Mouse (Mus musculus): ENCODE measurements around the gene Top1. TPM values are rescaled to one million over a fixed set of nuclear protein-coding genes. Genes with fewer than 3 reads are reported as not detected.

Top1 gene
- 58.9 and 67.6 TPM in 2 replicates for polyA plus RNA-seq (2014; fragmentation: Nextera tagmentation; extraction: Ambion mirVana)

- Histone ChIP-seq H3K36me3 (replicated peaks; ENCODE audit: control insufficient read depth, insufficient read depth) (no peaks in the 10 kb centered on the region), H3K4me3 (replicated peaks; ENCODE audit: low read length) (peak within 1 kb of the TSS; percentile 85), H3K9me3 (ENCODE audit: control insufficient read depth, low read length) (no peaks in the 10 kb centered on the region), H3K27ac (peak within 1 kb of the TSS; percentile 99), H3K4me2 (replicated peaks) (peak within 1 kb of the TSS; percentile 71), H3K9ac (peak within 1 kb of the TSS; percentile 99), H3K27me3 (ENCODE audit: control insufficient read depth, insufficient read depth, low read length) (no peaks in the 10 kb centered on the region), H3K4me1 (replicated peaks; ENCODE audit: control insufficient read depth, insufficient read depth, low read length) (peaks cover 30% of the 10 kb centered on the region)
- DNase-seq (ENCODE audit: low spot score) (peak; percentile 100), ATAC-seq (ENCODE audit: low FRiP score) (peak; percentile 98)
- under 1% methylated on average over 50 of the region's 50 CpGs for WGBS
These were observed at the start of gene Top1 for GRCm38 (mm10) chr2:160645614-160646137. Gene Top1 (plus strand): TSS chr2:160645888.

GRCm38 (mm10) chr2:160597582-160598281 is 48.0 kb upstream of the Top1 start:
- peak; percentile 88 for DNase-seq (ENCODE audit: low spot score)
- no peak overlapping the region for H3K4me2 ChIP-seq (replicated peaks)

GRCm38 (mm10) chr2:160601805-160602204 is 43.9 kb upstream of the Top1 start:
- no peaks in the 10 kb centered on the region for H3K36me3 ChIP-seq (replicated peaks; ENCODE audit: control insufficient read depth, insufficient read depth)
- H3K4me2 ChIP-seq (replicated peaks) = no peak overlapping the region
- no peak overlapping the region for H3K9ac ChIP-seq
- no peaks in the 10 kb centered on the region for H3K27me3 ChIP-seq (ENCODE audit: control insufficient read depth, insufficient read depth, low read length)
- ATAC-seq (ENCODE audit: low FRiP score) (no peak), DNase-seq (ENCODE audit: low spot score) (no peak)
- no peak overlapping the region for H3K27ac ChIP-seq
- WGBS = 54% methylated on average over 1 of the region's 1 CpGs
- no peaks in the 10 kb centered on the region for H3K4me1 ChIP-seq (replicated peaks; ENCODE audit: control insufficient read depth, insufficient read depth, low read length)
- no peaks in the 10 kb centered on the region for H3K9me3 ChIP-seq (ENCODE audit: control insufficient read depth, low read length)
- no peak overlapping the region for H3K4me3 ChIP-seq (replicated peaks; ENCODE audit: low read length)

More at GRCm38 (mm10) chr2:160597582-160598281, 48.0 kb upstream of the Top1 start:
- peak; percentile 83 for ATAC-seq (ENCODE audit: low FRiP score)
- no peak overlapping the region for H3K27ac ChIP-seq
- H3K4me3 ChIP-seq (replicated peaks; ENCODE audit: low read length) = no peak overlapping the region
- no peaks in the 10 kb centered on the region for H3K27me3 ChIP-seq (ENCODE audit: control insufficient read depth, insufficient read depth, low read length)
- no peaks in the 10 kb centered on the region for H3K9me3 ChIP-seq (ENCODE audit: control insufficient read depth, low read length)
- H3K36me3 ChIP-seq (replicated peaks; ENCODE audit: control insufficient read depth, insufficient read depth) = no peaks in the 10 kb centered on the region
- no peak overlapping the region for H3K9ac ChIP-seq
- 32% methylated on average over 12 of the region's 12 CpGs for WGBS
- H3K4me1 ChIP-seq (replicated peaks; ENCODE audit: control insufficient read depth, insufficient read depth, low read length) = no peaks in the 10 kb centered on the region

GRCm38 (mm10) chr2:160603154-160603933 is 42.3 kb upstream of the Top1 start:
- Histone ChIP-seq H3K9me3 (ENCODE audit: control insufficient read depth, low read length) (no peaks in the 10 kb centered on the region), H3K4me2 (replicated peaks) (no peak overlapping the region), H3K4me1 (replicated peaks; ENCODE audit: control insufficient read depth, insufficient read depth, low read length) (no peaks in the 10 kb centered on the region), H3K4me3 (replicated peaks; ENCODE audit: low read length) (no peak overlapping the region), H3K27ac (no peak overlapping the region), H3K36me3 (replicated peaks; ENCODE audit: control insufficient read depth, insufficient read depth) (no peaks in the 10 kb centered on the region), H3K27me3 (ENCODE audit: control insufficient read depth, insufficient read depth, low read length) (no peaks in the 10 kb centered on the region), H3K9ac (no peak overlapping the region)
- 69% methylated on average over 10 of the region's 10 CpGs for WGBS
- ATAC-seq (ENCODE audit: low FRiP score) (no peak), DNase-seq (ENCODE audit: low spot score) (no peak)

GRCm38 (mm10) chr2:160610012-160610411 is 35.7 kb upstream of the Top1 start:
- 59% methylated on average over 2 of the region's 2 CpGs for WGBS
- Histone ChIP-seq H3K9ac (no peak overlapping the region), H3K4me2 (replicated peaks) (no peak overlapping the region), H3K4me1 (replicated peaks; ENCODE audit: control insufficient read depth, insufficient read depth, low read length) (no peaks in the 10 kb centered on the region), H3K27me3 (ENCODE audit: control insufficient read depth, insufficient read depth, low read length) (no peaks in the 10 kb centered on the region), H3K9me3 (ENCODE audit: control insufficient read depth, low read length) (no peaks in the 10 kb centered on the region), H3K4me3 (replicated peaks; ENCODE audit: low read length) (no peak overlapping the region), H3K27ac (peak overlapping the region; percentile 41; the same call in 1 of the 2 replicates), H3K36me3 (replicated peaks; ENCODE audit: control insufficient read depth, insufficient read depth) (no peaks in the 10 kb centered on the region)
- peak; percentile 73 for DNase-seq (ENCODE audit: low spot score)
- ATAC-seq (ENCODE audit: low FRiP score) = peak; percentile 81; the same call in 1 of the 2 replicates

- 76% methylated on average over 5 of the region's 5 CpGs for WGBS
- H3K9ac ChIP-seq = no peak overlapping the region
- no peak overlapping the region for H3K27ac ChIP-seq
- no peak for ATAC-seq (ENCODE audit: low FRiP score)
- DNase-seq (ENCODE audit: low spot score) = no peak
- no peak overlapping the region for H3K4me2 ChIP-seq (replicated peaks)
- H3K4me1 ChIP-seq (replicated peaks; ENCODE audit: control insufficient read depth, insufficient read depth, low read length) = no peaks in the 10 kb centered on the region
- no peaks in the 10 kb centered on the region for H3K36me3 ChIP-seq (replicated peaks; ENCODE audit: control insufficient read depth, insufficient read depth)
- H3K4me3 ChIP-seq (replicated peaks; ENCODE audit: low read length) = no peak overlapping the region
- no peaks in the 10 kb centered on the region for H3K9me3 ChIP-seq (ENCODE audit: control insufficient read depth, low read length)
- no peaks in the 10 kb centered on the region for H3K27me3 ChIP-seq (ENCODE audit: control insufficient read depth, insufficient read depth, low read length)
These were observed 32.3 kb upstream of the Top1 start for GRCm38 (mm10) chr2:160613186-160613919.

GRCm38 (mm10) chr2:160617741-160618140 is 27.9 kb upstream of the Top1 start:
- H3K4me1 ChIP-seq (replicated peaks; ENCODE audit: control insufficient read depth, insufficient read depth, low read length) = 0 out of 2 replicates have a peak, but pooled peaks cover 4% of the 10 kb centered on the region
- H3K36me3 ChIP-seq (replicated peaks; ENCODE audit: control insufficient read depth, insufficient read depth) = no peaks in the 10 kb centered on the region
- ATAC-seq (ENCODE audit: low FRiP score) (no peak), DNase-seq (ENCODE audit: low spot score) (no peak)
- WGBS = 91% methylated on average over 6 of the region's 6 CpGs
- H3K27ac ChIP-seq = no peak overlapping the region
- H3K27me3 ChIP-seq (ENCODE audit: control insufficient read depth, insufficient read depth, low read length) = no peaks in the 10 kb centered on the region
- no peak overlapping the region for H3K9ac ChIP-seq
- no peak overlapping the region for H3K4me3 ChIP-seq (replicated peaks; ENCODE audit: low read length)
- H3K9me3 ChIP-seq (ENCODE audit: control insufficient read depth, low read length) = no peaks in the 10 kb centered on the region
- no peak overlapping the region for H3K4me2 ChIP-seq (replicated peaks)

GRCm38 (mm10) chr2:160618619-160619220 is 27.0 kb upstream of the Top1 start:
- H3K27ac ChIP-seq = no peak overlapping the region
- H3K4me3 ChIP-seq (replicated peaks; ENCODE audit: low read length) = no peak overlapping the region
- H3K36me3 ChIP-seq (replicated peaks; ENCODE audit: control insufficient read depth, insufficient read depth) = no peaks in the 10 kb centered on the region
- no peak overlapping the region for H3K9ac ChIP-seq
- no peaks in the 10 kb centered on the region for H3K9me3 ChIP-seq (ENCODE audit: control insufficient read depth, low read length)
- ATAC-seq (ENCODE audit: low FRiP score) = no peak
- H3K27me3 ChIP-seq (ENCODE audit: control insufficient read depth, insufficient read depth, low read length) = no peaks in the 10 kb centered on the region
- 47% methylated on average over 6 of the region's 6 CpGs for WGBS
- 0 out of 2 replicates have a peak, but pooled peaks cover 4% of the 10 kb centered on the region for H3K4me1 ChIP-seq (replicated peaks; ENCODE audit: control insufficient read depth, insufficient read depth, low read length)
- no peak for DNase-seq (ENCODE audit: low spot score)
- H3K4me2 ChIP-seq (replicated peaks) = no peak overlapping the region
